ENCODE assay signal across 9 mouse cellular contexts in genomic region chr1:168246968-168247724, GRCm38 (mm10).
DNase-seq lines count a peak whose midpoint lies in the region; ATAC-seq lines count a peak whose summit lies in the region.
"Had no signal": no experiment of that assay in that cellular context is flagged by ENCODE, and none has a peak within 500 bp of the region (broad histone marks: within the 10 kb centered on the region; RNA-seq: fewer than 3 reads in every experiment).

No protein-coding gene starts in this region.

- H3K9ac ChIP-seq in hindbrain, embryonic 11.5 days (ENCODE audit: low read depth, low read length) = no peak overlapping the region
- H3K9ac ChIP-seq in embryonic facial prominence, embryonic 12.5 days = no peak overlapping the region
- no peak overlapping the region for H3K9ac ChIP-seq in lung, embryonic 16.5 days (ENCODE audit: low read length)
- no peak overlapping the region for H3K9ac ChIP-seq in liver, embryonic 12.5 days

- no peaks in the 10 kb centered on the region for H3K36me3 ChIP-seq in hindbrain, embryonic 10.5 days
- no peaks in the 10 kb centered on the region for H3K36me3 ChIP-seq in hindbrain, embryonic 11.5 days (ENCODE audit: control insufficient read depth, insufficient read depth, low read length)
- no peaks in the 10 kb centered on the region for H3K36me3 ChIP-seq in embryonic facial prominence, embryonic 12.5 days
- no peaks in the 10 kb centered on the region for H3K36me3 ChIP-seq in lung, embryonic 16.5 days (ENCODE audit: control insufficient read depth, insufficient read depth, low read length)
- H3K36me3 ChIP-seq in liver, embryonic 12.5 days = no peaks in the 10 kb centered on the region

- no peak overlapping the region for H3K4me3 ChIP-seq in hindbrain, embryonic 10.5 days
- no peak overlapping the region for H3K4me3 ChIP-seq in hindbrain, embryonic 11.5 days (ENCODE audit: low read depth, low read length)
- H3K4me3 ChIP-seq in embryonic facial prominence, embryonic 12.5 days = no peak overlapping the region
- no peak overlapping the region for H3K4me3 ChIP-seq in lung, embryonic 16.5 days (ENCODE audit: low read length)
- no peak overlapping the region for H3K4me3 ChIP-seq in liver, embryonic 12.5 days
- H3K4me3 ChIP-seq: megakaryocyte, embryonic 14.5 days had no signal

- ATAC-seq in hindbrain, embryonic 11.5 days (ENCODE audit: low FRiP score) = no peak
- ATAC-seq in embryonic facial prominence, embryonic 12.5 days (ENCODE audit: insufficient number of reproducible peaks, insufficient read depth, low FRiP score, low TSS enrichment) = no peak
- peak; percentile 68 for ATAC-seq in lung, embryonic 16.5 days (ENCODE audit: low read depth)
- ATAC-seq in liver, embryonic 12.5 days = no peak

- H3K9me3 ChIP-seq in hindbrain, embryonic 10.5 days = no peaks in the 10 kb centered on the region
- no peaks in the 10 kb centered on the region for H3K9me3 ChIP-seq in hindbrain, embryonic 11.5 days (ENCODE audit: control insufficient read depth, low read length)
- no peaks in the 10 kb centered on the region for H3K9me3 ChIP-seq in embryonic facial prominence, embryonic 12.5 days
- H3K9me3 ChIP-seq in lung, embryonic 16.5 days (ENCODE audit: control insufficient read depth, low read length) = no peaks in the 10 kb centered on the region
- H3K9me3 ChIP-seq in liver, embryonic 12.5 days (replicated peaks) = no peaks in the 10 kb centered on the region
- H3K9me3 ChIP-seq: megakaryocyte, embryonic 14.5 days had no signal

- intact Hi-C loops in heart, postnatal 14 days (cut with DNase I) = loop anchor here (2.0 kb wide), 1 partner anchor 18 kb away; no protein-coding TSS in a partner anchor

- WGBS in hindbrain, embryonic 10.5 days = 63% methylated on average over 10 of the region's 10 CpGs
- 57% methylated on average over 10 of the region's 10 CpGs for WGBS in hindbrain, embryonic 11.5 days
- WGBS in embryonic facial prominence, embryonic 12.5 days = 32% methylated on average over 10 of the region's 10 CpGs
- 28% methylated on average over 10 of the region's 10 CpGs for WGBS in lung, embryonic 16.5 days
- WGBS in liver, embryonic 12.5 days (ENCODE audit: insufficient replicate concordance) = 66% methylated on average over 10 of the region's 10 CpGs

- peaks cover 46% of the 10 kb centered on the region for H3K4me1 ChIP-seq in hindbrain, embryonic 10.5 days (replicated peaks)
- H3K4me1 ChIP-seq in hindbrain, embryonic 11.5 days (replicated peaks; ENCODE audit: control insufficient read depth, insufficient read depth, low read length) = peaks cover 2% of the 10 kb centered on the region
- peaks cover 65% of the 10 kb centered on the region for H3K4me1 ChIP-seq in embryonic facial prominence, embryonic 12.5 days
- H3K4me1 ChIP-seq in lung, embryonic 16.5 days (replicated peaks; ENCODE audit: control insufficient read depth, insufficient read depth, low read length) = peaks cover 20% of the 10 kb centered on the region
- peaks cover 5% of the 10 kb centered on the region; the same call in 1 of the 2 replicates for H3K4me1 ChIP-seq in liver, embryonic 12.5 days

- peak overlapping the region; percentile 30; the same call in 1 of the 2 replicates for H3K27ac ChIP-seq in hindbrain, embryonic 10.5 days
- no peak overlapping the region for H3K27ac ChIP-seq in hindbrain, embryonic 11.5 days (ENCODE audit: low read depth, low read length)
- H3K27ac ChIP-seq in embryonic facial prominence, embryonic 12.5 days = peak overlapping the region; percentile 85
- peak overlapping the region; percentile 44 for H3K27ac ChIP-seq in lung, embryonic 16.5 days (ENCODE audit: low read length)
- H3K27ac ChIP-seq in liver, embryonic 12.5 days = no peak overlapping the region

- no peak overlapping the region for H3K4me2 ChIP-seq in hindbrain, embryonic 11.5 days (replicated peaks; ENCODE audit: low read depth, low read length)
- peak overlapping the region; percentile 5; the same call in 1 of the 2 replicates for H3K4me2 ChIP-seq in embryonic facial prominence, embryonic 12.5 days (replicated peaks)
- H3K4me2 ChIP-seq in lung, embryonic 16.5 days (ENCODE audit: low read depth, low read length) = no peak overlapping the region; the same call in 1 of the 2 replicates
- no peak overlapping the region for H3K4me2 ChIP-seq in liver, embryonic 12.5 days

- DNase-seq in hindbrain, embryonic 10.5 days (ENCODE audit: low spot score) = no peak
- DNase-seq in hindbrain, embryonic 11.5 days (ENCODE audit: low spot score) = no peak
- peak; percentile 24 to 30 for DNase-seq in heart, postnatal 14 days
- DNase-seq in thymus, postnatal 10 days (ENCODE audit: low spot score in 2 of 2) = no peak
- no peak for DNase-seq in cerebellum, adult 11 months

- H3K27me3 ChIP-seq in hindbrain, embryonic 10.5 days (ENCODE audit: insufficient read depth, poor library complexity, severe bottlenecking) = no peaks in the 10 kb centered on the region
- H3K27me3 ChIP-seq in hindbrain, embryonic 11.5 days (ENCODE audit: control insufficient read depth, insufficient read depth, low read length) = no peaks in the 10 kb centered on the region
- H3K27me3 ChIP-seq in embryonic facial prominence, embryonic 12.5 days = no peaks in the 10 kb centered on the region
- no peaks in the 10 kb centered on the region for H3K27me3 ChIP-seq in lung, embryonic 16.5 days (ENCODE audit: control insufficient read depth, insufficient read depth, low read depth, low read length)
- no peaks in the 10 kb centered on the region for H3K27me3 ChIP-seq in liver, embryonic 12.5 days (replicated peaks)
- H3K27me3 ChIP-seq: megakaryocyte, embryonic 14.5 days had no signal

Comparison
In these comparisons a context has a peak if more than half of its experiments do, and no peak if none do; other contexts are left out.
1. H3K27ac ChIP-seq: peak in hindbrain, embryonic 10.5 days (single experiment), embryonic facial prominence, embryonic 12.5 days (single experiment) and lung, embryonic 16.5 days (single experiment); none in hindbrain, embryonic 11.5 days (single experiment) and liver, embryonic 12.5 days (single experiment).
2. DNase-seq: peak in heart, postnatal 14 days (2 of 2); none in hindbrain, embryonic 10.5 days (single experiment), hindbrain, embryonic 11.5 days (single experiment), thymus, postnatal 10 days (0 of 2) and cerebellum, adult 11 months (single experiment).